Mouse (Mus musculus): Measurements from ENCODE around the gene Gpr31b.
A peak's percentile ranks its signal among the peaks of the same experiment; 100 is the strongest.
"Not testable (repeated sequence)": the region's sequence is repeated elsewhere in the genome, so short reads cannot be mapped to it uniquely, and the experiment has no call there.

Gpr31b gene

DNA sequence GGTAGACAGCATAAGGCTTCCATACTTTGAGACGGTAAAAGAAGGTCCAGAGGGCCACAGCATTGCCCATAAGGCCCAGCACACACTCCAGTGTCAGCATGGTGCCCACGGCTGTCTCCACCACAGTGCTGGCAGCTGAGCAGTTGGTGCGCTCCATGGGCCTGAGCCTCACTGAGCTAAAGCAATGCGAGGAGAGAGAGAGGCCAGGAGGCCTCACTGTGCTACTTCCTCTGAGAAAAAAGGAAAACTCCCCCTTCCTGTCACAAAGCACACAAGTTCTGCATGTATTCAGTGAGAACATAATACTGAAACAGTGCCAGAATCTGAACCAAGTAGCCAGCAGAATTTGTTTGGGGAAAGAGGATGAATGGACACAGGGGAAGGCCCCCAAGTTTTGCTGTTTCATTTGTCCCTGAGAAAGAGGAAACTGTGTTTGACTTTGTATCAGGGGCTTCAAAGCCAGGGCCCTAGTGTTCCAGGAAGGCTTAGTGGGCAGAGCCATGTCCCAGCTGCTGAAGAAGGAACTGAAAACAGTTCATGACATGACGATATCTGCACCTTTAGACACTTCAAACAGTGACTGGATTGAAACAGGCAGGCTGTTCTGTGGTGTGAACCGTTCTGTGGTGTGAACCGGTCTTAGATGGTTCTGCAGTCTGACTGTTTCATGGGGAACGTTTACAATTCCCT is at the start of gene Gpr31b:
TSS of gene Gpr31b (minus strand) at position 173 of the 690 bp plus-strand sequence.
- not testable (repeated sequence) for DNase-seq (ENCODE audit: low spot score)

DNA sequence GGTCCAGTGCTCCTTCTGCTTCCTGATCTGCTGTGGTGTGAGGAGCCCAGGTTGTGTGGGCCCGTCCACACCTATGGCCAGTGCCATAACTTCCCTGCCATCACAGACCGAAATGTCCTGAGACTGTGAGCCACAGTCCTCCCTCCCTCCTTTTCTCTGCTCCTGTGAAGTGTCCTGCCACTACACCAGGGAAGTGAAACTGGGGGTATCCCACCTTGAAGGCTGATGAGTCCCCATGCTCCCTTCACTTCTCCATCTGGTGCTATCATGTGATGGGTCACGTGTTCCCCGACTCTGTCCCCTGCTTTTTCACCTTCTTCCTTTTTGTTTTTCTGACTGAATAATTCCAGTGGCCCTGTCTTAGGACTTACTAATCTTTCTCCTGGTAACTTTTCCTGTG is 40.9 kb upstream of the Gpr31b start:
- DNase-seq (ENCODE audit: low spot score) = not testable (repeated sequence)

DNA sequence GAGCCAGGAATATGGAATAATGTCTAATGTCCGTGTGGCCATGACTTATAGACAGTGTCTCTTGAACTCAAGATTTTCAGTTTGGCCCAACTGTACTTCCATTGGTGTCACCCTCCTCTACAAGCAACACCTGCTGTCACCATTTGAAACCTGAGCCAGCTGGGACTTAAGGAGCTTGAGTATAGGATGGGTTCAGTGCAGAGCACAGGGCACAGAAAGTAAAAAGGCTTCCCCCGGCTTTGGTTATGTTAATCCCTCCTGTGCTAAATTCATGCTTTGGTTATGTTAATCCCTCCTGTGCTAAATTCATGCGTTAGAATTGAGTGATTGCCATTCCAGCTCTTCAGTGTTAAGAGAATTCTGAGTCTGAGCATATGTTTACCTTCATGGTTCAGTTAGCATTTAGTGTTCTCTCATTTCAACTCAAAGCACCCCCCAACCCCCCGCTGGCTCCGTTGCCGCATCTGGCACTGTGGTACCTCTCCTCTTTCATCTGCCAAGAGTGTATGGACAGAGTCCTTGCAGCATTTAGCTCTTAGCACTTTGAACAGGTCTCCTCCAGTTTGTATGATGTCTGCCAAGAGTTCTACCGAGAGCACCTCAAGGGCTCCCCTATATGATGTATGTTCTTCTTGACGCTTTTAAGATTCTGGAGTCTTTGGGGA is 40.1 kb upstream of the Gpr31b start:
- DNase-seq (ENCODE audit: low spot score) = not testable (repeated sequence)

DNA sequence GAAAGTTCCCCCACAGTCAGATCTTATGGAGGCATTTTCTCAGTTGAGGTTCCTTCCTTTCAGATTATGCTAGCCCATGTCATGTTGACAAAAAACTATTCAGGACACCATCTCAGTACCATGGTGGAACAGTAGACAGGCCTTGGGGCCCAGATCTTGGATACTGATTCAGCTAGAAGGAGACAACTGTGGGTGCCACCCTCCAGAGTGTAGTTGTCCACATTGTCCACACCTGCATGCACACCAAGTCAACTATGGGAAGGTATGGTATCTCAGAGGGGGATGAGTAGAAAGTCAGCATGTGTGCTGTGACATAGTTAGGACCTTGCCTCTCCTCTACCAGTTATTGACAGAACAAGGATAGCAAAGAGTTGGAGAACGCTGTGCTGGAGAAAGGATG is 39.4 kb upstream of the Gpr31b start:
- not testable (repeated sequence) for DNase-seq (ENCODE audit: low spot score)

DNA sequence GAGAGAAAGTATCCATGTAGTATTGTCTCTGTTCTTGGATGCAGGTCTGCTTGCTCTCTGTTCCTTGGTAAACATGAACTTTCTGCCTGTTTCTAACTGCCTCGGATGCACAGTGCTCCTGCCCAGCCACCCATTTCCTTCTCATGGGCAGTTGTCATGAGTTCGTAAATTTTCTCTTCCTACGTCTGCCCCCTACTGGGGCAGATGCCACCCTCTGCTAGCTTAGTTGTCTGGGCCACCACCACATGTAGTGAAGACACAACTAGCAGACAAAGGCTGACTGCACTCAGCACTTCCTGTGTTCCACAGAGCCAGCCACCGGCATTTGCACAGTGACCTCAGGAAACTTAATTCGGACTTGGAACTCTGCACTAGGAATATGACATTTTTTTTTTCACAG is 17.1 kb upstream of the Gpr31b start:
- not testable (repeated sequence) for DNase-seq (ENCODE audit: low spot score)

DNA sequence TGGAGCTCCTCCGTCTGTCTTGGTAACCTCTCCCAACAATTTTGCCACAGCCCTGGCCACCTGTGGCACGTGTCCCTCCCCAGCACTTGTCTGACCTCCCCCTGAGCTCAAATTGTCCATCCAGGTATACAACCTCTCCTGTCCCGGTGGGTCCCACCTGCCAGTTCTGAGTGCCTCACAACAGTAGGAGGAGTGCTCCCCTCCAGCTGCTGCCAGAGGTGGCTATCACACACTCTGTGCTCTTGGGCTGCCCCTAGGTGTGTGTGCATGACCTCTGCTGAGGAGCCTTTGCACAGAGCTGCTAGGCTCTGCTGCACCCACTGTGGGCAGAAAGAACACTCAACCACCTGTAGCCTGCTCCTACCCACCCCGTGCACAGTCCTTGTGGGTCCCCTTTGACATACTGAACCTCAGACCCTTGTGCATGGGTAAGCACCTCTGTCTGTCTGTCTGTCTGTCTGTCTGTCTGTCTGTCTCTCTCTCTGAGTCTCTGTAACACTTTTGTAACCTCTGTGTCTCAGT is 15.8 kb upstream of the Gpr31b start:
- DNase-seq (ENCODE audit: low spot score) = not testable (repeated sequence)

DNA sequence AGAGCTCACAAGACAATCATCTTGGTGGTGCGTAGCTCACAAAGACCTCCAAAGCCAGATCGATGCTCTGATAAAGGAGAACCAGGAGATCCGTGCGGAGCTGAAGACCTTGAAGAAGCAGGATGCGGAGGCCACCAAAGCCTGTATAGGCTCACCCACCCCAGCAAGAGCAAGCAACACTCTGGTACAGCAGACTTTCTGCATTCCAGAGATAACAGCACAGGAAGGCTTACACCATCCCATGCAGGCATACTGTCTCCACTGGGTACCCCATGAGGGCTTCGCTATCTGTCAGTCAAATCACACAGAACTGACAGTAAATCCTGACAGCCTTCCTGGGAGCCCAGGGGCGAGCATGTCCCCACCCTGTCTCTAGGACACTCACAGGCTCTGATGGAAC is 10.8 kb upstream of the Gpr31b start:
- DNase-seq (ENCODE audit: low spot score) = not testable (repeated sequence)

DNA sequence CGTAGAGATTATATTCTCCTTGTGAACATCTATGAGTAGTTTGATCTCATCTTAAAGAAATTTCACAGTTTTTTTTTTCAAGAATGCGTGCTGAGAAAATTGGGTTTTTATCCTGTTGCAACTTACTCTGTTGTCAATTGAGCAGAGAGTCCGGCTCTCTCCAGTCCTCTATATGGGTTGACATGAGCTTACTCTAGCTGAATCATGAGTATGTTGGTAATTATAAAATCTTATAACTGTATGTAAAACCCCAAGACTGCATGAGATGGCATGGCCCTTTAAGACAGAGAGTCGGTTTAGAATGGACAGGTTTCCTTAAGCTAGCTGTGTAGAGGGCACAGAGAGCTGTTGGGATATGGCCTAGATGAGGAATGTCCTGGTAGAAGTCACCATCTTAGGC is 8.7 kb upstream of the Gpr31b start, which contains the start of gene Tcp10b:
TSS of gene Tcp10b (plus strand) at position 301 of the 400 bp plus-strand sequence.
- not testable (repeated sequence) for DNase-seq (ENCODE audit: low spot score)

DNA sequence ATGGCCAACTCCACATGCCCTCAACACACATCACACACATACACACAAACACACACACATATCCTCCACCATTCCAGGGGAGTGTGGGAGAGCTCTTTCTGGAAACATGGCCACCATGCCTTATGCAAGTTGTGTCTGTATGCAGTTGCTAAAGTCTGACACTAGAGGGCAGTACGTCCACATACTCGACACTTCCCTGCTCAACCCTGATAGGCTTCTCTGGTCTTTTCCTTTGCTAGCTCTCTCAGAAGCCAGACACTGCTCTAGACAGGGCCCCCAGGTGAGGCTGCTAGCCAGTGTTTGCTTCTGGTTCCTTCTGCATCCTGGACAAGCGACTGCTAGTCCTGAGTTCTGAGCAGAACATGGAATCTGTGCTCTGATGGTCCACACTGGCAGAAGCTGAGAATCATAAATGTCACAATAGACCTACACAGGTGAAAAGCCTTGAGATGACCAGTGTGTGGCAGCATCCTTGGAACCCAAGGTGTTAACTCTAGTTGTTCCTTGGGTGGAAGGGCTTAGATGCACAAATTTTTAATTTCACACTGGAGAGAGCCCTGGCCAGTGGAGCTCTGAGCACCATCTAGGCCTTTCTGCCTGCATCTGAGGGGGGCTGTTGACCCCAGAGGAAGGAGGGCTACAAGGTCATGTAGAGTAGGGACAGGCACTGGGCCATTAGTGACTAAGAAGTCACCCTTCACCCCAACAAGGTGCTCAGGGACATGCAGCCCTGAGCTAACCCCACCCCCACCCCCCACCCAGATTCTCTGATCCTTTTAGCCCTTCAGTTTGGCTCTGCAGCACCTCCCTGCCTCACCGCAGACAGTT is 8.0 kb downstream of the Gpr31b start:
- peak; percentile 55 for DNase-seq (ENCODE audit: low spot score)

DNA sequence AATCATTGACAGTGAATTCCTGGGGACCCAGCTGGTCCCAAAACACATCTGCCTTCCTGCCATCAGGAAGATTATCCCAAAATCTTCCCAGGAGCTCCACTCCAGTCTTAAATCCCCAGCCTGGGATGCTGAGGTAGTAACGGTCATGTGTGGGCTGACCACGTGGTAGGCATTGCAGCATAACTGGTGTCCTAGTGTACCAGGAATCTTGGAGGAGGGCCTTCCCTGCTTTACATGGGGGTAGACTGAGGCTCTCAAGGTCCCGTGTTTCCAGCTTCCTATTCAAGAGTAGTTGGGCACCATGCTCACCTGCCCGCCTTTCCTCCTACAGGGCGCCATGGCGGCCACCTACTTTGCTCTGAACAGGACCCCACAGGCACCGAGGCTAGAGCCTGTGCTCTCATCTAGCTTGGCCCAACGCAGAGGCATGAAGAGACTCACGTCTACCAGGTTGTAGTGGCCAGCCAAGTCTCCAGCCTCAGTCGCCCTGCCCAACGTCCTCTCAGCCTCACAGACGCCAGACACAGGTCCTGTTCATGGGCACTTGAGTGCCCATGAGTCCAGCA is 15.4 kb downstream of the Gpr31b start:
- DNase-seq (ENCODE audit: low spot score) = not testable (repeated sequence)

DNA sequence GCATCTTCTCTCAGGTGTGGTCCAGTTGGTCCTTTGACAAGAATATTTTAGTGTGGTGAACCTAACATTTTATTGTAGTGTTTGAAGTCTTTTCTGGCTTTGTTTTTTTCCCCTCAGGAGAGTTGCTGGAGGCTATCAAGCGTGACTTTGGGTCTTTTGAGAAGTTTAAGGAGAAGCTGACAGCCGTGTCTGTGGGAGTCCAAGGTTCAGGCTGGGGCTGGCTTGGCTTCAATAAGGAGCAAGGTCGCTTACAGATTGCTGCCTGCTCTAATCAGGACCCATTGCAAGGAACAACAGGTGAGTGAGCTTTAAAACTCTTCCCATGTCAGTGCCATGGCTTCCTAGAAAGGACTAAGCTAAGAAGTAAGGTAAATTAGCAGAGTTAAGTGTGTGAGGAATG is 38.8 kb downstream of the Gpr31b start:
- DNase-seq (ENCODE audit: low spot score) = no peak

DNA sequence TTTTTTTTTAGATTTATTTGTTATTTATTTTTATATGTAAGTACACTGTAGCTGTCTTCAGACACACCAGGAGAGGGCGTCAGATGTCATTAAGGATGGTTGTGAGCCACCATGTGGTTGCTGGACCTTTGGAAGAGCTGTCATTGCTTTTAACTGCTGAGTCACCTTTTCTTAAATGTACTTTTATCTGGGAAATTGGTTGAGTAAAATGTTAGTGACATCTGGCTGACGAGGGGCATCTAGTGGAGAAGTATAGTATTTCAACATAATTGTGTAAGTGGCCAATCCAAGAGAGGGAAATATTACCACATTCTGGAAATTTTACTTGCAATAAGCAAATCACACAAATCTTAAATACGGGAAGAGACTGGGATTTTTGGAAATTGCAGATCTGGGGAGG is 42.2 kb downstream of the Gpr31b start:
- no peak for DNase-seq (ENCODE audit: low spot score)

DNA sequence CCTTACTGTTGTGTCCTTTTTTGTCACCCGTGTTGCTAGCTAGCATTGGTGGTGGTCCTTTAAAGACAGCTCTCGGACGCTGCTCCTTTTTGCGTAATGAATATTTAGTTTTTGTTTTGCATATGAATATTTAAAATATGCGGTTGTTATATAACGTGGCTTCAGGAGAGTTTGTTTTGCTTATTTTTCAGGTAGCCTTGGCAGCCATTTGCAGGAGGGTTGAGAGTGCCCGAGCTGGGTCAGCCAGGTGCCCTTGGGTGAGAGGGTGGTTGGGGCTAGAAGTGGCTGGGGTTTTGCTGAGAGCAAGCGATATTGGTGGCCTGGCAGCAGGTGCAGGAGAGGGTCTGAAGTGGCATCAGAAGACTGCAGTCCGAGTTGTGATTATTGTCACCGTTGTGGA is 43.6 kb downstream of the Gpr31b start:
- DNase-seq (ENCODE audit: low spot score) = no peak

DNA sequence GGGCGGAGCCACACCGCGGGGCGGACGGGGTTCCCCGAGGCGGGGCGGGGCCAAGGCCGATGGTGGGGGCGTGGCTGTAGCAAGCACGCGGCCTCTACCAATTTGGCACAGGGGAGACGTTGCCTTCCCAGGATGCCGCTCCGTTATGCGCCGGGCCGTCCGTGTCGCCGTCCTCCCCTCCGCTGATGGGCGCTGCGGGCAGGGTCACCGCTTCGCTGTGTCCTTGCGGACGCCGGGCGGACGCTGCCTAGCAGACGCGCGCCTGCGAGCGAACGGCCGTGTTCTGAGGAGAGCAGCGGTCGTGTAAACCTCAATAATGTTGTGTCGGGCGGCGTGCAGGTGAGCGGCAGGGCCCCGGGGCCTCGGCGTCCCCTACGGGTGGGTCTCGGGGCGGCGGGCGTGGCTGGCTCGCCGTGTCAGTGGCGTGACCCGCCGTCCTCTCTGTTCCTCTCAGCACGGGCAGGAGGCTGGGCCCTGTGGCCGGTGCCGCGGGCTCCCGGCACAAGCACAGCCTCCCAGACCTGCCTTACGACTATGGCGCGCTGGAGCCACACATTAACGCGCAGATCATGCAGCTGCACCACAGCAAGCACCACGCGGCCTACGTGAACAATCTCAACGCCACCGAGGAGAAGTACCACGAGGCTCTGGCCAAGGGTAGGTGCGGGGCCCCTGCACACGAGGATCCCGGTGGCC is 44.2 kb downstream of the Gpr31b start:
- peak; percentile 96 for DNase-seq (ENCODE audit: low spot score)

DNA sequence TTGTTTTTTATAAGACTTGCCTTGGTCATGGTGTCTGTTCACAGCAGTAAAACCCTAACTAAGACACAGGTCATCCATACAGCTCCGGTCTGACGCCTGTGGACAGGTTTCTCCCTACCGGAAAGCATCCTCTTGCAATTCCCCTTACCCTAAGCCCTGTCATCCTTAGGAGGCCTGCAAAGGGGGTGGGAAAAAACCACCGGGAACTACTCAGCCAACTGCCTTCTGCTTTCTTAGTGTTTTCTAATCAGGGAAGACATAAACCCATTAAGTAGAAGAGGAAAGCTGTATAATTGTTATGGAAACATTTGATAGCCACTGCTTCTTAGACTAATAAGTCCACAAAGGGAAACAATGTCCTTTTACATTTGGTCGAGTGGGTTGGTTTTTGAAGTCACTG is 45.1 kb downstream of the Gpr31b start:
- no peak for DNase-seq (ENCODE audit: low spot score)

DNA sequence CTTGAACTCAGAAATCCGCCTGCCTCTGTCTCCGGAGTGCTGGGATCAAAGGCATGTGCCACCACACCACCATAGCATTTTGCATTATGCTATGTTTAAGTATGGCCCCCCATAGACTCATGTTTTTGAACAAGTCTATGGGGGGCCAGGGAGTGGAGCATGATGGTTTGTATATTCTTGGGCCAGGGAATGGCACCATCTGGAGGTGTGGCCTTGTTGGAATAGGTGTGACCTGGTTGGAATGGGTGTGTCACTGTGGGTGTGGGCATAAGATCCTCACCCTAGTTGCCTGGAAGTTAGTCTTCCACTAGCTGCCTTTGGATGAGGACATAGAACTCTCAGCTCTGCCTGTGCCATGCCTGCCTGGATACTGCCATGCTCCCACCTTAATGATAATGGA is 45.5 kb downstream of the Gpr31b start, which contains the start of gene Sod2:
TSS of gene Sod2 (plus strand) at position 301 of the 400 bp plus-strand sequence.
- not testable (repeated sequence) for DNase-seq (ENCODE audit: low spot score)

DNA sequence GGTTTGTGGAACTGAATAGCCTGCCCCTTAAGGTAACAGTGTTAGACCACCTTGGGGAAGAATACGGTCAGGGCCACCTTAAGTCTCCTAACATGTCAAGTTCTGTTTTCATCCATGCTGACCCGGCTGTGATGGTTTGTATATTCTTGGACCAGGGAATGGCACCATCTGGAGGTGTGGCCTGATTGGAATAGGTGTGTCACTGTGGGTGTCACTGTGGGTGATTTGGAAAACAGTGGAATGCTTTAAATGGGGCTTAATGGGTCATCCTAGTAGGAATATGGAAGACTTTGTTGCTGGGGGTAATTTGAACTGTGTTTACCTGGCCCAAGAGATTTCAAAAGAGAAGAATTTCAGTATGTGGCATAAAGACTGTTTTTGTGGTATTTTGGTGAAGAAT is 47.7 kb downstream of the Gpr31b start:
- DNase-seq (ENCODE audit: low spot score) = not testable (repeated sequence)

DNA sequence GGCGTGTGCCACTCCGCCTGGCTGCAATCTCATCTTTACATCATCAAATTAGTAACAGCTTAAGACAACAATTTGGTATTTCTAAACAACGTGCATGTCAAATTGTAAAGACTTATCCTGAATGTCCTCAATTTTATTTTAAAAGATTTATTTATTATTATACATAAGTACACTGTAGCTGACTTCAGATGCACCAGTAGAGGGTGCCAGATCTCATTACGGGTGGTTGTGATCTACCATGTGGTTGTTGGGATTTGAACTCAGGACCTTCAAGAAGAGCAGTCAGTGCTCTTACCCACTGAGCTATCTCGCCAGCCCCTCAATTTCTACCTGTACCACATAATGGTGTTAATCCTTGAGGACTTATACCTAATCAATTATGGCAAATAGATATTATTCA is 49.9 kb downstream of the Gpr31b start:
- not testable (repeated sequence) for DNase-seq (ENCODE audit: low spot score)

Data from left cerebral cortex, adult 11 months (tissue).